Mouse (Mus musculus) liver, embryonic 11.5 days (tissue): Measurements from ENCODE around the gene Ppil1. TPM values are rescaled to one million over a fixed set of nuclear protein-coding genes. Genes with fewer than 3 reads are reported as not detected.
A peak's percentile ranks its signal among the peaks of the same experiment; 100 is the strongest.

Experiments used
- ATAC-seq: fragments of 200-750 bp; cut with Nextera tagmentation; replicated peaks from 2 replicates; pipeline ENCODE4 v1.8.0; 2017; ENCODE audit warnings: moderate number of reproducible peaks, mild to moderate bottlenecking, moderate TSS enrichment, moderate library complexity; ENCODE audit not compliant: low FRiP score
- DNase-seq: peaks from one replicate; pipeline ENCODE4 v3.0.0-alpha.2; 2017; ENCODE audit warnings: low spot score
- H3K27ac ChIP-seq: fragments of 300-500 bp; sonication (generic); 2 replicates; pipeline ENCODE4 v1.5.1; 2014; ENCODE audit warnings: mild to moderate bottlenecking, low read depth, low read length, control low read depth
- H3K27me3 ChIP-seq: fragments of 300-500 bp; sonication (generic); replicated peaks from 2 replicates; pipeline ENCODE4 v1.6.1; 2014; ENCODE audit warnings: low read length, mixed read lengths; ENCODE audit not compliant: control insufficient read depth, insufficient read depth
- H3K36me3 ChIP-seq: fragments of 300-500 bp; sonication (generic); 2 replicates; pipeline ENCODE4 v1.6.1; 2014; ENCODE audit warnings: mild to moderate bottlenecking, low read length, moderate library complexity, mixed read lengths; ENCODE audit not compliant: control insufficient read depth, insufficient read depth
- H3K4me1 ChIP-seq: fragments of 300-500 bp; sonication (generic); replicated peaks from 2 replicates; pipeline ENCODE4 v1.6.1; 2014; ENCODE audit warnings: low read length, mixed read lengths; ENCODE audit not compliant: control insufficient read depth, insufficient read depth
- H3K4me2 ChIP-seq: fragments of 300-500 bp; sonication (generic); 2 replicates; pipeline ENCODE4 v1.6.1; 2014; ENCODE audit warnings: mild to moderate bottlenecking, control low read depth, moderate library complexity
- H3K4me3 ChIP-seq: fragments of 300-500 bp; sonication (generic); 2 replicates; pipeline ENCODE4 v1.5.1; 2014; ENCODE audit warnings: low read depth, low read length, control low read depth
- H3K9ac ChIP-seq: fragments of 300-500 bp; sonication (generic); 2 replicates; pipeline ENCODE4 v1.6.1; 2014; ENCODE audit warnings: low read depth, low read length, control low read depth
- H3K9me3 ChIP-seq: fragments of 300-500 bp; sonication (generic); 2 replicates; pipeline ENCODE4 v1.6.1; 2016; ENCODE audit warnings: low read length, inconsistent platforms, mixed read lengths; ENCODE audit not compliant: control insufficient read depth
- WGBS: fragments of 180-500 bp; shearing (Covaris S2); extraction: QIAGEN DNeasy Blood & Tissue Kit; methylation state at CpG from one replicate; pipeline ENCODE4 v1.1.7; 2014; 5-methylcytosine and 5-hydroxymethylcytosine counted together
- polyA plus RNA-seq: library from polyadenylated mRNA; unstranded; fragments of >200 nt; fragmentation: Nextera tagmentation; extraction: Ambion mirVana; gene quantifications from 2 replicates; pipeline ENCODE4 v1.2.1, GENCODE M21; 2014

Gene Ppil1
- polyA plus RNA-seq, 1 experiment from 2014 or later = 200 TPM

DNA sequence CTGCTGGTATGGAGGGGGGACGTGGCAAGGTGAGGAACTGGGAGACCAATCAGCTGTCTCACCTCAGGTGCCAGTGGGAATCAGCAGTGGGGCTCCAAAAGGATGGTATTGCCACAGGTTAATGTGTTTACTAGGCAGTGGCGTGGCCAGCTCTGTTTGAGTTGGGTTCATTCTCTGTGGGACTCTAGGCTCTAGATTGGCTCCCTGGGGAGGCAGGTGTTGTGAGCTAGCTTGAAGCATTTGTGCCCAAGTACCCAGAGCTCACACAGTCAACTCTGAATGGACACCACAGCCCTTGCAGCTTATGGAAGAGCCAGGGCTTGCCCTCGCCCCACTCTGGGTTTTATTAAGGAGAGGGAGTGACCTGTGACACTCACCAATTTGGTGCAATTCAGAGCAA lies 39.9 kb upstream of the Ppil1 start:
- DNase-seq (no peak), ATAC-seq (no peak)
- Histone ChIP-seq H3K4me1 (peaks cover 7% of the 10 kb centered on the region), H3K4me2 (no peak overlapping the region), H3K9me3 (no peaks in the 10 kb centered on the region), H3K9ac (no peak overlapping the region), H3K27me3 (0 out of 2 replicates have a peak, but pooled peaks cover 2% of the 10 kb centered on the region), H3K27ac (no peak overlapping the region), H3K4me3 (no peak overlapping the region), H3K36me3 (peaks cover 14% of the 10 kb centered on the region; the same call in 1 of the 2 replicates)
- 46% methylated on average over 3 of the region's 3 CpGs for WGBS

DNA sequence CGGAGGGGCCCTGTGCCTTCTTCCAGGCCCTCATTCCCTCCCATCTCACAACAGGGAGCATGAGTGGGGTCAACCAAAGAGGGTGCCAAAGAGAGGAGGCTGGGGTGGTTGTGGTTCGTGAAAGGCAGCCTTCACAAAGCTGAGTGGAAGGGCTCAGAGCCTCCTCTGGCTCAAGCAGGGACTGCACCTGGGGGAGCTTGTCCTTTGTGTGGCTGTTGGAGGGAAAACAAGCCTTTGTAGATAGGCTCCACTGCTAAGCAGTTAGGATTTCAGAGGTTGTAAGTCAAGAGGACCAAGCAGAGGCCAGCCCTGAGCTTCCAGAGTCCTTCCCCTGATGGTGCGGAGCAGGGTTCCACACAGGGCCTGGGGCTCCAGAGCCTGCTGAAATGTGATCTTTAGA lies 39.1 kb upstream of the Ppil1 start:
- peaks cover 18% of the 10 kb centered on the region; the same call in 1 of the 2 replicates for H3K36me3 ChIP-seq
- no peak overlapping the region for H3K4me3 ChIP-seq
- WGBS = 57% methylated on average over 3 of the region's 3 CpGs
- H3K9ac ChIP-seq = no peak overlapping the region
- no peak overlapping the region for H3K27ac ChIP-seq
- DNase-seq (no peak), ATAC-seq (no peak)
- peaks cover 7% of the 10 kb centered on the region for H3K4me1 ChIP-seq
- H3K27me3 ChIP-seq = 0 out of 2 replicates have a peak, but pooled peaks cover 2% of the 10 kb centered on the region
- no peak overlapping the region for H3K4me2 ChIP-seq
- no peaks in the 10 kb centered on the region for H3K9me3 ChIP-seq

DNA sequence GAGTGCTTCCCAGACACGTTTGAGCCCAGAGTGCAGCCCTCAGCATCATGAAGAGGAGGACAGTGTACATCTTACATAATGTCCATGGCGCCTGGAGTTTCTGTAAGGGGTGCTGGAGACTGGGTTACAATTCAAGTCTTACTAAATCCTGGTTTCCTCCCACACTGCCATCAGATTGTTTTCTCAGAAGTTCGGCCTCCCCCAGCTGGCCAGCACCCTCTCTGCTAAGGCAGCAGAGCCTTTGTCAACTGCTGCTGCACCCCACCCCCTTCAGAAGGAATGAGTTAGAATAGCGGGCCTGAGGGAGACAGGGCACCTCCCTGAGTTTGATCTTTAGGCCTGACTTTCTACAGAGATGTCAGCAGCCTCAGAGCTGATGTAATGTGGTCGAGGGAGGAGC lies 38.2 kb upstream of the Ppil1 start:
- no peak overlapping the region for H3K27ac ChIP-seq
- H3K4me1 ChIP-seq = peaks cover 7% of the 10 kb centered on the region
- ATAC-seq (no peak), DNase-seq (no peak)
- H3K4me2 ChIP-seq = no peak overlapping the region
- H3K36me3 ChIP-seq = peaks cover 18% of the 10 kb centered on the region; the same call in 1 of the 2 replicates
- H3K9me3 ChIP-seq = no peaks in the 10 kb centered on the region
- H3K27me3 ChIP-seq = 0 out of 2 replicates have a peak, but pooled peaks cover 2% of the 10 kb centered on the region
- 70% methylated on average over 5 of the region's 5 CpGs for WGBS
- H3K9ac ChIP-seq = no peak overlapping the region
- no peak overlapping the region for H3K4me3 ChIP-seq

DNA sequence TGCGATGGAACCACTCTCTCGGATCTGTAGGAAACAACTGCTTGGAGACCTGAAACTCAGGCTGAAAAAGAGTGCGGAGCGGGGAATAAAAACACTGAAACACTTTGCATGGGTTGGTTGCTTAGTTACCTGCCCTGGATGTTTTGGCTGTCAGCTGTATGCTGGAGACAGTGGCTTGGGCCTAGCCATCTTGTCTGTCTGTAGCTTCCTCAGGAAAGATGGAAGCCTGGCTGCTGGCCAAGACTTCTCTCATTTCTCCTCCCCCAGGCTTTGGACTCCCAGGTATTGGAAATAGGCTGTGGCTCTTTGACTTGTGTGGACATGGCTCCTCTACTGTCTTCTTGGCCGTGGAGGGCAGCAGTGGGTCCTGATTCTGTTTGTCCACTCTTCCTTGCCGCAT lies 37.4 kb upstream of the Ppil1 start:
- no peak for DNase-seq
- Histone ChIP-seq H3K4me2 (no peak overlapping the region), H3K9me3 (no peaks in the 10 kb centered on the region), H3K36me3 (peaks cover 18% of the 10 kb centered on the region; the same call in 1 of the 2 replicates), H3K4me3 (no peak overlapping the region), H3K27me3 (0 out of 2 replicates have a peak, but pooled peaks cover 2% of the 10 kb centered on the region), H3K4me1 (peaks cover 7% of the 10 kb centered on the region), H3K27ac (no peak overlapping the region), H3K9ac (no peak overlapping the region)
- ATAC-seq = no peak
- WGBS = 89% methylated on average over 6 of the region's 6 CpGs

DNA sequence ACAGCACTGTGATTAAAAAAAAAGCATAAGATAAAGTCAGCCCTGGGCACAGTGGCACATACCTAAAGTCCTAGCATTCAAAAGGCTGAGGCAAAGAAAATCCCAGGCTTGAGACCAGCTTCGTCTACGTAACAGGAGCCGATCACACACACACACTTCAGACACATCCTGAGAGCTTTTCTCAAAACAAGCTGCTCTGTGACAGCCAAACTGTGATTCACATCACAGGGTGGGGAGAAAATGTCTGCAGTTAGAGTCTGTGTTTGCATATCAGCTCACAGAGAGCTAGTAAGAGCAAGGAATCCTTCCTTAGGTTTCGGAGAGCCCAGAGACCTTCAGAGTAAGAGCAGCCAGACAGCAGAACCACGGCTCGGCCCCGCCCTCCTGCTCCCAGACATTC lies 36.9 kb upstream of the Ppil1 start:
- Histone ChIP-seq H3K4me3 (no peak overlapping the region), H3K27me3 (0 out of 2 replicates have a peak, but pooled peaks cover 2% of the 10 kb centered on the region), H3K9me3 (no peaks in the 10 kb centered on the region), H3K4me2 (no peak overlapping the region), H3K36me3 (peaks cover 18% of the 10 kb centered on the region; the same call in 1 of the 2 replicates), H3K9ac (no peak overlapping the region), H3K4me1 (peaks cover 7% of the 10 kb centered on the region), H3K27ac (no peak overlapping the region)
- DNase-seq (no peak), ATAC-seq (no peak)
- 92% methylated on average over 7 of the region's 7 CpGs for WGBS

DNA sequence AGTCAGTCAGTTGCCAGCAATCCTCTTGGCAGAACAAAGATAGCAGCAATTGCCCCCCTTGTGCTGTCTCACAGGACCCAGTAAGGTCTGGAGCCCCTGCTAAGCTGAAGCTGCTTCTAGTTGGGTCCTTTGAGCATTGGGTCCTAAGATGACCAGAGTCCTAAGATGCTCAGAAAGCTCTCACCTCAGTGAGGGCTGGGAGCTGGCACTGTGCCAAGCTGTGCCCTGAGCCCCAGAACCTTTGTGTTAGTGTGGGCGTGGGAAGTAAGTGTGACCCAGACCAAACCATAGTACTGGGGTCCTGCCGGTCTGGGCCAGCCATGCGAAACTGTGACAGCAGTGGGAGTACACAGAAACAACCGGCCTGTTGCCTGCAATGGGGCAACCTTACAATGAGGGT lies 35.3 kb upstream of the Ppil1 start:
- no peak for DNase-seq
- Histone ChIP-seq H3K4me1 (no peaks in the 10 kb centered on the region), H3K27me3 (no peaks in the 10 kb centered on the region), H3K36me3 (peaks cover 19% of the 10 kb centered on the region), H3K27ac (no peak overlapping the region), H3K9ac (no peak overlapping the region), H3K4me2 (no peak overlapping the region), H3K4me3 (no peak overlapping the region), H3K9me3 (no peaks in the 10 kb centered on the region)
- ATAC-seq = no peak
- 91% methylated on average over 4 of the region's 4 CpGs for WGBS

DNA sequence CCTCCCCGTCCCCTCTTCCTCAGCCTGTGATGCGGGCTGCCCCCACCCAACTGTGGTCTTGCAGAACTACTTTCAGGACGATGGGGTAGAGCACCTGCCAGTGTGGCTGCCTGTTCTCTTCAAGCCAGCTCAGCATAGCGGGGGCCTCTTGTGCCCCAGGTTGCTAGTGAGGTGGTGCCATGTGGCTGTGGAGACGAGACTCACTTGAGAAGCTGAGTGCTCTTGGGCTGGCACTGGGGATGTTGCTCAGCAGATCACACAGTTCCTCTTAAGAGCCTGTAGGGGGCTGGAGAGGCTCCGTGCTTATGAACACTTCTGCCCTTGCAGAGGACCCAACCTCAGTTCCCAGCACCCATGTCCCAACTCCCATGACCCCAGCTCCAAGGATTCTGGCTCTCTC lies 33.8 kb upstream of the Ppil1 start:
- H3K36me3 ChIP-seq = peaks cover 21% of the 10 kb centered on the region
- ATAC-seq = no peak
- 86% methylated on average over 6 of the region's 6 CpGs for WGBS
- H3K27ac ChIP-seq = no peak overlapping the region
- H3K9me3 ChIP-seq = no peaks in the 10 kb centered on the region
- no peak for DNase-seq
- H3K4me1 ChIP-seq = peaks cover 3% of the 10 kb centered on the region; the same call in 1 of the 2 replicates
- no peak overlapping the region for H3K9ac ChIP-seq
- H3K27me3 ChIP-seq = no peaks in the 10 kb centered on the region
- no peak overlapping the region for H3K4me2 ChIP-seq
- no peak overlapping the region for H3K4me3 ChIP-seq

DNA sequence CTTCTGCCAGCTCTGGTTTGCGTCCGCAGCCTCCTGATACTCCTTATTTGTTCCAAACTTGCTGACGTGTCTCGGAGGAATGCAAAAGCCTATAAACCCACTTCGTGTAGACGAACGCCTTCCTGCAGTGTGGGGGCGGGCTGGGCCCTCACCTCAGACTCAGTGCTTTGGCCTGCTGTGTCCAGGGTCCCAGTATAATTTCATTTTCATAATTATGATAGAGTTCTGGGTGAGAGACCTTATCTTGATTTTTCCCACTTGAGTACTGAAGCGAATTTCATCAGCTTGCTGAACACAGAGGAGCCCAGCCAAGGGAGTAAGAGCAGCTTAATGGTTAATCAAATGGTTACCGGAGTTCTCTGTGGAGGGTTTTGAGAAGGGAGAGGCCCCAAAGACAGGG lies 33.3 kb upstream of the Ppil1 start:
- Histone ChIP-seq H3K9me3 (no peaks in the 10 kb centered on the region), H3K4me2 (no peak overlapping the region), H3K4me1 (peaks cover 3% of the 10 kb centered on the region; the same call in 1 of the 2 replicates), H3K27ac (no peak overlapping the region), H3K9ac (no peak overlapping the region), H3K27me3 (no peaks in the 10 kb centered on the region), H3K36me3 (peaks cover 21% of the 10 kb centered on the region), H3K4me3 (no peak overlapping the region)
- DNase-seq (no peak), ATAC-seq (no peak)
- WGBS = 70% methylated on average over 10 of the region's 10 CpGs

DNA sequence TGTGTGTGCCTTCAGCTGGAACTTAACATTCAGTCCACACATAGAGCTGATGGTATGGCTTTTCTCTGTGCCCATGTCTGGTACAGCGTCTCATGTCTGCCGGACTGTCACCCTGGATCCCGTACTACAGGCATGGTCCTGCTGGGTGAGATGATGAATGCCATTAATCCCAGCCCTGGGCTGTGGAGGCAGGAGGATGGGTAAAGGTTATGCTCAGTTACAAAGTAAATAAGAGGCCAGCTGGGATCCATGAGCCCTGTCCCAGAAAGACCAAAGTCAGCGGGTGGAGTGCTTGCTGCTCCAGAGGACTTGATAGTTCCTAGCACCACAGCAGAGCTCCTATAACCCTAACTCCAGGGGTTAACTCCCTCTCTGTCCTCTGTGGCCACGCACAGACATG lies 31.8 kb upstream of the Ppil1 start:
- Histone ChIP-seq H3K36me3 (peaks cover 19% of the 10 kb centered on the region), H3K27me3 (no peaks in the 10 kb centered on the region), H3K9ac (no peak overlapping the region), H3K4me2 (no peak overlapping the region), H3K9me3 (no peaks in the 10 kb centered on the region), H3K4me1 (peaks cover 3% of the 10 kb centered on the region; the same call in 1 of the 2 replicates), H3K27ac (no peak overlapping the region), H3K4me3 (no peak overlapping the region)
- DNase-seq (no peak), ATAC-seq (0 out of 2 replicates have a peak, but pooled peaks have one; percentile 5)
- WGBS = 72% methylated on average over 5 of the region's 5 CpGs
